11 mouse cellular contexts compared by ENCODE assay signal in the genomic region with DNA sequence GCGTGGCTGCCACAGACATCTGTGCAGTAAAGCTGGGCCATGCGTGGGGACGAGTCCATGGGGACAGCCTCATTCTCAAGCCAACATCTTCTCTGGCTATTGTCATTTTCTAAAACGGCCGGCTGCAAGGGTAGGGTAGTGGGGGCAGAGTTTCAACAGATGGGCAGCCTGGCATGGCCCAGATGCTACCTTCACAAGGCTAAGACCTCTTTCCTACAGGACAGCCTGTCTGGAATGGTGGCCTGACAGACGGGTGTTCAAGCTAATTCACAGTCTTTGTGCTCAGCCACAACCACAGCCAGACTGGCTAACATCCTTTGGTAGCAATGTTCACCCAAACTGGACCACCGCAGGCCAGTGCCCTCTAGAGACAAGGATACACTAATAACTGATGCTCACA.
DNase-seq lines count a peak whose midpoint lies in the region; ATAC-seq and TF ChIP-seq lines count a peak whose summit lies in the region.
"Had no signal": no experiment of that assay in that cellular context is flagged by ENCODE, and none has a peak within 500 bp of the region (broad histone marks: within the 10 kb centered on the region; RNA-seq: fewer than 3 reads in every experiment).

No protein-coding gene starts in this region.

- TF ChIP-seq POLR2A in cerebellum, adult 2 months (IDR thresholded peaks at IDR 0.05; ENCODE audit: borderline replicate concordance, insufficient read depth, low read length) = no peak

- TF ChIP-seq CTCF in cerebellum, adult 2 months (IDR thresholded peaks at IDR 0.05; ENCODE audit: borderline replicate concordance, insufficient read depth, low read depth, low read length) = no peak
- no peak for TF ChIP-seq CTCF in lung, postnatal 0 days (IDR thresholded peaks at IDR 0.05)

- TF ChIP-seq EP300 in lung, postnatal 0 days (IDR thresholded peaks at IDR 0.05) = no peak

- 31% methylated on average over 7 of the region's 7 CpGs for WGBS in cerebellum, adult 2 months
- WGBS in lung, postnatal 0 days = 87% methylated on average over 7 of the region's 7 CpGs
- 42% methylated on average over 7 of the region's 7 CpGs for WGBS in forebrain, embryonic 14.5 days
- WGBS in midbrain, embryonic 14.5 days = 72% methylated on average over 7 of the region's 7 CpGs

- H3K27me3 ChIP-seq in cerebellum, adult 2 months (ENCODE audit: control insufficient read depth, insufficient read depth, low read length) = no peaks in the 10 kb centered on the region
- H3K27me3 ChIP-seq in lung, postnatal 0 days (replicated peaks; ENCODE audit: insufficient read depth, low read length) = no peaks in the 10 kb centered on the region
- no peaks in the 10 kb centered on the region for H3K27me3 ChIP-seq in forebrain, embryonic 14.5 days (replicated peaks; ENCODE audit: control insufficient read depth, insufficient read depth, low read length)
- H3K27me3 ChIP-seq in midbrain, embryonic 14.5 days (ENCODE audit: control insufficient read depth, insufficient read depth, low read length) = no peaks in the 10 kb centered on the region
- H3K27me3 ChIP-seq: heart, embryonic 15.5 days; neural tube, embryonic 13.5 days had no signal

- no peak for ATAC-seq in lung, postnatal 0 days
- ATAC-seq in forebrain, embryonic 14.5 days = no peak
- no peak for ATAC-seq in midbrain, embryonic 14.5 days (ENCODE audit: low FRiP score, low TSS enrichment)

- no peak overlapping the region for H3K4me3 ChIP-seq in cerebellum, adult 2 months (replicated peaks; ENCODE audit: insufficient read depth, low read depth, low read length)
- H3K4me3 ChIP-seq in lung, postnatal 0 days (ENCODE audit: low read depth, low read length) = no peak overlapping the region
- no peak overlapping the region for H3K4me3 ChIP-seq in forebrain, embryonic 14.5 days (ENCODE audit: low read depth, low read length)
- no peak overlapping the region for H3K4me3 ChIP-seq in midbrain, embryonic 14.5 days (replicated peaks; ENCODE audit: low read depth, low read length)
- H3K4me3 ChIP-seq: heart, embryonic 15.5 days; neural tube, embryonic 13.5 days had no signal

- H3K4me2 ChIP-seq in lung, postnatal 0 days (replicated peaks; ENCODE audit: low read depth, low read length) = no peak overlapping the region
- no peak overlapping the region for H3K4me2 ChIP-seq in forebrain, embryonic 14.5 days (ENCODE audit: low read length)
- H3K4me2 ChIP-seq in midbrain, embryonic 14.5 days (ENCODE audit: low read length) = no peak overlapping the region
- H3K4me2 ChIP-seq: heart, embryonic 15.5 days; neural tube, embryonic 13.5 days had no signal

- H3K9me3 ChIP-seq in lung, postnatal 0 days (ENCODE audit: low read length) = no peaks in the 10 kb centered on the region
- no peaks in the 10 kb centered on the region for H3K9me3 ChIP-seq in forebrain, embryonic 14.5 days (replicated peaks; ENCODE audit: control insufficient read depth, low read length)
- H3K9me3 ChIP-seq in midbrain, embryonic 14.5 days (ENCODE audit: control insufficient read depth, low read length) = no peaks in the 10 kb centered on the region
- H3K9me3 ChIP-seq: heart, embryonic 15.5 days; neural tube, embryonic 13.5 days had no signal

- peaks cover 77% of the 10 kb centered on the region for H3K4me1 ChIP-seq in cerebellum, adult 2 months (ENCODE audit: control insufficient read depth, insufficient read depth, low read length)
- H3K4me1 ChIP-seq in lung, postnatal 0 days (ENCODE audit: insufficient read depth, low read depth, low read length) = peaks cover 29% of the 10 kb centered on the region; the same call in 1 of the 2 replicates
- H3K4me1 ChIP-seq in forebrain, embryonic 14.5 days (ENCODE audit: control insufficient read depth, insufficient read depth, low read length) = peaks cover 63% of the 10 kb centered on the region
- peaks cover 14% of the 10 kb centered on the region; the same call in 1 of the 2 replicates for H3K4me1 ChIP-seq in midbrain, embryonic 14.5 days (ENCODE audit: control insufficient read depth, insufficient read depth, low read length)

- DNase-seq in cerebellum, adult 2 months = no peak
- DNase-seq in cerebellum, adult 11-12 months = no peak
- no peak for DNase-seq in lung, postnatal 0 days (ENCODE audit: low spot score)
- DNase-seq in lung, adult 18-20 months = no peak
- peak; percentile 23 for DNase-seq in forebrain, embryonic 14.5 days (ENCODE audit: low spot score)
- no peak for DNase-seq in midbrain, embryonic 14.5 days
- no peak for DNase-seq in gastrocnemius, adult 8-10 months (ENCODE audit: low spot score in 2 of 2)
- no peak for DNase-seq in embryo, embryonic 9.5 days (ENCODE audit: extremely low spot score)
- DNase-seq: cerebellum, adult 9-10 months had no signal

- H3K36me3 ChIP-seq in lung, postnatal 0 days (ENCODE audit: insufficient read depth, low read length) = no peaks in the 10 kb centered on the region
- no peaks in the 10 kb centered on the region; the same call in 1 of the 2 replicates for H3K36me3 ChIP-seq in forebrain, embryonic 14.5 days (ENCODE audit: control insufficient read depth, insufficient read depth, low read length)
- peaks cover 3% of the 10 kb centered on the region; the same call in 1 of the 2 replicates for H3K36me3 ChIP-seq in midbrain, embryonic 14.5 days (ENCODE audit: control insufficient read depth, insufficient read depth, low read length)
- H3K36me3 ChIP-seq: heart, embryonic 15.5 days; neural tube, embryonic 13.5 days had no signal

- H3K27ac ChIP-seq in cerebellum, adult 2 months (ENCODE audit: insufficient read depth, low read length) = peak overlapping the region; percentile 22; the same call in 1 of the 2 replicates
- 0 out of 2 replicates have a peak overlapping the region, but pooled peaks have one; percentile 35 for H3K27ac ChIP-seq in lung, postnatal 0 days (ENCODE audit: low read length)
- H3K27ac ChIP-seq in forebrain, embryonic 14.5 days (ENCODE audit: low read depth, low read length) = peak overlapping the region; percentile 78
- H3K27ac ChIP-seq in midbrain, embryonic 14.5 days (replicated peaks; ENCODE audit: low read depth, low read length) = 0 out of 2 replicates have a peak overlapping the region, but pooled peaks have one; percentile 0
- H3K27ac ChIP-seq: heart, embryonic 15.5 days had no signal

- no peak overlapping the region for H3K9ac ChIP-seq in lung, postnatal 0 days (replicated peaks; ENCODE audit: low read depth)
- no peak overlapping the region for H3K9ac ChIP-seq in forebrain, embryonic 14.5 days (ENCODE audit: low read length)
- no peak overlapping the region for H3K9ac ChIP-seq in midbrain, embryonic 14.5 days (replicated peaks; ENCODE audit: low read length)
- H3K9ac ChIP-seq: heart, embryonic 15.5 days; neural tube, embryonic 13.5 days had no signal

Comparison
In these comparisons a context has a peak if more than half of its experiments do, and no peak if none do; other contexts are left out.
1. H3K27ac ChIP-seq: peak in every context shown above with its lines; median percentile 78 in forebrain, embryonic 14.5 days; 35 in lung, postnatal 0 days; 22 in cerebellum, adult 2 months; 0 in midbrain, embryonic 14.5 days.